Mouse (Mus musculus) midbrain, embryonic 15.5 days (tissue): ENCODE measurements around the gene Krtdap. TPM values are rescaled to one million over a fixed set of nuclear protein-coding genes. Genes with fewer than 3 reads are reported as not detected.
"Not testable (repeated sequence)": the region's sequence is repeated elsewhere in the genome, so short reads cannot be mapped to it uniquely, and the experiment has no call there.

Experiments used
- ATAC-seq: fragments of 200-750 bp; cut with Nextera tagmentation; replicated peaks from 2 replicates; pipeline ENCODE4 v1.8.0; 2017; ENCODE audit warnings: moderate TSS enrichment
- H3K27ac ChIP-seq: fragments of 300-500 bp; sonication (generic); 2 replicates; pipeline ENCODE4 v1.5.1; 2015; ENCODE audit warnings: mild to moderate bottlenecking, inconsistent platforms
- H3K27me3 ChIP-seq: fragments of 300-500 bp; sonication (generic); replicated peaks from 2 replicates; pipeline ENCODE4 v1.6.1; 2015; ENCODE audit warnings: inconsistent platforms
- H3K36me3 ChIP-seq: fragments of 300-500 bp; sonication (generic); replicated peaks from 2 replicates; pipeline ENCODE4 v1.6.1; 2015; ENCODE audit warnings: inconsistent platforms
- H3K4me1 ChIP-seq: fragments of 300-500 bp; sonication (generic); 2 replicates; pipeline ENCODE4 v1.6.1; 2015; ENCODE audit warnings: inconsistent platforms
- H3K4me2 ChIP-seq: fragments of 300-500 bp; sonication (generic); 2 replicates; pipeline ENCODE4 v1.6.1; 2015; ENCODE audit warnings: inconsistent platforms, mild to moderate bottlenecking, moderate library complexity
- H3K4me3 ChIP-seq: fragments of 300-500 bp; sonication (generic); 2 replicates; pipeline ENCODE4 v1.5.1; 2015; ENCODE audit warnings: mild to moderate bottlenecking, inconsistent platforms
- H3K9ac ChIP-seq: fragments of 300-500 bp; sonication (generic); 2 replicates; pipeline ENCODE4 v1.6.1; 2015; ENCODE audit warnings: mild to moderate bottlenecking, inconsistent platforms
- H3K9me3 ChIP-seq: fragments of 300-500 bp; sonication (generic); 2 replicates; pipeline ENCODE4 v1.6.1; 2016; ENCODE audit warnings: inconsistent platforms
- WGBS: fragments of 180-500 bp; shearing (Covaris S2); methylation state at CpG from one replicate; pipeline ENCODE4 v1.1.7; 2015; ENCODE audit warnings: mixed read lengths; 5-methylcytosine and 5-hydroxymethylcytosine counted together
- polyA plus RNA-seq: library from polyadenylated mRNA; unstranded; fragments of >200 nt; fragmentation: Nextera tagmentation; extraction: Ambion mirVana; gene quantifications from 2 replicates; pipeline ENCODE4 v1.2.1, GENCODE M21; 2015

Gene Krtdap
- polyA plus RNA-seq, 1 experiment from 2014 or later: 4.4 TPM

DNA sequence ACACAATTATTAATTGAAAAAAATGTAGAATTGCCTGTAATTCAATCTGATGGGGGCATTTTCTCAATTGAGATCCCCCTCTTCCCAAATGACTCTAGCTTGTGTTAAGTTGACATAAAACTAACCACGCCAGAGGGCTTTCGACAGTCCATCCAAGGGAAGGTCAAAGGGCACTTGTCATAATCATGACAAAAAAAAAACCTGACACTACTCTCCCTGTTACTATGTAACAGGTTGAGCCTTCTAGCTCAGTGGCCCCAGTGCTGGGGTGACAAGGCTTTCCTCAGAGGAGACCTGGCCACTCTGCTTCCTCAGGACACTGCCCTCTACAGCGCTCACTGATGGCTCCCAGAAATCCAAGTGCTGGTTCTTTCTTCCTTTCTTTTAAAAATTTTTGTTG, 36.6 kb downstream of the Krtdap start:
- no peaks in the 10 kb centered on the region for H3K9me3 ChIP-seq
- no peaks in the 10 kb centered on the region for H3K27me3 ChIP-seq
- WGBS: 94% methylated on average over 3 of the region's 3 CpGs
- H3K36me3 ChIP-seq: no peaks in the 10 kb centered on the region
- no peak for ATAC-seq
- H3K4me2 ChIP-seq: no peak overlapping the region
- H3K4me1 ChIP-seq: no peaks in the 10 kb centered on the region
- no peak overlapping the region for H3K27ac ChIP-seq
- no peak overlapping the region for H3K4me3 ChIP-seq
- H3K9ac ChIP-seq: no peak overlapping the region

DNA sequence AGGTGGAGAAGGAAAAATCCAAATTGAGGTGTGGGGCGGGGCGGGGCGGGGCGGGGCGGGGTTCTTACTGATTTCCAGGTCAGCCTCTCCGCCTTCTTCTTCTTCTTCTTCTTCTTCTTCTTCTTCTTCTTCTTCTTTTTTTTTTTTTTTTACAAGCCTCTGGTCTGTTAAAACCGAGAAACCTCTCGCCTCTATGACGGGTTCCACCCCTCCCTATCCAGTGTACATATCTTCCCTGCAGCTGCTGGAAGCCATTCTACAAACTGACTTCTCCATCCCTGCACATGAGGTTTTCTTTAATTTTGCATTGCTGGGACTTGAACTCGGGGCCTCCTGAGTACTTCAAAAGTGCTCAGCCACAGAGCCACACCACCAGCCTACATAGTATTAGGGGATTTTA, 39.0 kb downstream of the Krtdap start:
- Histone ChIP-seq H3K4me1 (no peaks in the 10 kb centered on the region), H3K9me3 (no peaks in the 10 kb centered on the region), H3K4me2 (no peak overlapping the region), H3K27me3 (no peaks in the 10 kb centered on the region), H3K4me3 (no peak overlapping the region), H3K27ac (no peak overlapping the region), H3K9ac (no peak overlapping the region), H3K36me3 (no peaks in the 10 kb centered on the region)
- ATAC-seq: no peak
- 92% methylated on average over 10 of the region's 10 CpGs for WGBS

DNA sequence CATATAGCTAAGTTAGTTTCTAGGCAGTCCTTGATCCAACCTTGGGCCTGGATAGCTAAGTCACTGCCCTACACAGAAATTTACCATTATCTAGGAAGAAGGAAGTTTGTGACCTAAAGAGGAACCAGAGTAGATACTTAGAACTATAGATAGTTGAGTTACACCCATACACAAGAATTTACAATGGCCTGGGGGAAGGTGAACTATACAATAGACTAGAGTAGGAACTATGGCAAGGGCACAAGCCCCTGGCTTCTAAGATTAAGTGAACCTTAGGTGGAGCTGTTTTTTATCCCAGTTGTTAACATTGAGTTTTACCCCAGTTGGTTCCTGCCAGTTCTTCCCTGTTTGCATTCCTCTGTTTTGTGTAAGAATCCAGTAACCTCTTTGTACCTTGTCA, 41.2 kb downstream of the Krtdap start:
- not testable (repeated sequence) for H3K4me2 ChIP-seq, H3K4me3 ChIP-seq, ATAC-seq, H3K4me1 ChIP-seq, H3K36me3 ChIP-seq, H3K9ac ChIP-seq, H3K9me3 ChIP-seq, H3K27me3 ChIP-seq, H3K27ac ChIP-seq

DNA sequence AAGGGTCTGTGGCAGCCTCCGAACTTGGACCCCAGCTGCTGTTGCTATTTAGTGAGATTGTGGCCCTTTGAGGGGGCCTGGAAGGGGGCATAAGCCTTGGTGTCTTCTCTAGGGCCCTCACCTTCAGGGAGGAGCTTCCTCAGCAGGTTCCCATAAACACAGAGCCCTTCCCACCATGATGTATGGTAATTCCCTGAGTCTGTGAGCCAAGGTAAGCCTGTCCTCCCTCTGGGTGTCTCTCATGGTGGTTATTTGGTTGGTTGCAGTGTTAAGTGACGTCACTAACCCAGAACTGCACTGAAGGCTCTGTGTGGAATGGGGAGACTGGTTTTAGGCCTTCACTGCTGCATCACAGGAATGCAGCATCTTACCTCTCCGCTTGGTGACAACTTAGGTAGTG, 41.7 kb downstream of the Krtdap start:
- Histone ChIP-seq H3K9me3 (no peaks in the 10 kb centered on the region), H3K4me3 (no peak overlapping the region), H3K36me3 (no peaks in the 10 kb centered on the region), H3K27ac (no peak overlapping the region), H3K27me3 (no peaks in the 10 kb centered on the region), H3K9ac (no peak overlapping the region), H3K4me2 (no peak overlapping the region), H3K4me1 (no peaks in the 10 kb centered on the region)
- WGBS: 82% methylated on average over 3 of the region's 3 CpGs
- no peak for ATAC-seq

DNA sequence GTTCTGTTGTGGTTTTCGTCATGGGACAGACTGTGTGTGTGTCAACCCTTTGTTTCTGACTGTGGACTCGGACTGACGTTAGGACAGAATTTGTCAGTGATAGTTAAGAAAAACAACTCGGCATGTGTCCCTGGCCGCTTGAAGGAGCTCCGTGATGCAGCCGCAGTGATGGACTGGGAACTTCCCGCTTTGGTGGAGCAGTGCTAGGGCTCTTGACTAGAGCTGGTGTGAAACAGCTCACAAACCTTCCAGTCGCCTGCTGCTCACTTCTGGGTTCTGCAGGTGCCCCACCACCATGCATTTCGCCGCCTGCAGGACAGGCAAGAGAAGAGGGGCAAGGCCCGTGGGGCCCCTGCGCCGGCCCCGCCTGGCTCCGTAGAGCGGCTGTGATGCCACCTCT, 44.6 kb downstream of the Krtdap start:
- ATAC-seq: no peak
- no peaks in the 10 kb centered on the region for H3K9me3 ChIP-seq
- WGBS: 64% methylated on average over 17 of the region's 17 CpGs
- no peaks in the 10 kb centered on the region for H3K4me1 ChIP-seq
- no peaks in the 10 kb centered on the region for H3K27me3 ChIP-seq
- H3K4me2 ChIP-seq: no peak overlapping the region
- H3K9ac ChIP-seq: no peak overlapping the region
- no peak overlapping the region for H3K27ac ChIP-seq
- no peaks in the 10 kb centered on the region for H3K36me3 ChIP-seq
- H3K4me3 ChIP-seq: no peak overlapping the region

DNA sequence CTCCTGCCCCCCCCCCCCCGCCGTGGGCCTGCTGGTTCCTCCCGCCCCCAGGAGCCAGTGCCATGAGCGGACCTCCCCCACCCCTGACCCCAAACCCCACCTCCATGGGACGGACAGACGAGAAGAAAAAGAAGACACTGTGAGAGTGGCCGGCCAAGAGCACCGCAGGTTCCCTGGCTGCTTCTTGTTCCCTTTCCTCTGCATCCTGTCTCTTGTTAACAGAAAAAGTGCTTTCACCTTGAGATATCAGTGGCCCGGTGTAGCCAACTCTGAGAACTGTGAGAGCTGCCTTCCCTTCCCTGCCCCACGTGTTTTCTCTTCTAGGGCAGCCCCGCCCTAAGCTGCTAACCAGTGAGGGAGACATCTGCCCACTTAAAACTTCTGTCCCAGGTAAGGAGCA, 45.0 kb downstream of the Krtdap start:
- H3K9ac ChIP-seq, H3K4me1 ChIP-seq, H3K27ac ChIP-seq, ATAC-seq, H3K27me3 ChIP-seq, H3K4me3 ChIP-seq, H3K36me3 ChIP-seq, H3K4me2 ChIP-seq, H3K9me3 ChIP-seq: not testable (repeated sequence)
- WGBS: 41% methylated on average over 11 of the region's 11 CpGs

DNA sequence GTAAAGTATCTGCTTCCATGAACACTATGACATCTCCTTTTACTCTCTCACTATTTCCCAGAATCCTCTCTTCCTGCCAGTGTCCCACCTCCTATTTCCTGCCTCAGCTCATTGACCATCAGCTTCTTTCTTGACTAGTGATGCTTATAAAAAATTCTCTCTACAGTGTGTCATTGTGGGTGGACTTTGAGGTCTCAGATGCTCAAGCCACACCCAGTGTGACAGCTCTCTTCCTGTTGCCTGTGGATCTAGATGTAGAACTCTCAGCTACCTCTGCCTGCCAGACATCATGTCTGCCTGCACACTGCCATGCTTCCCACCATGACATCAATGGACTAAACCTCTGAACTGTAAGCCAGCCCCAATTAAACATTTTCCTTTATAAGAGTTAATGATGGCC, 49.6 kb downstream of the Krtdap start:
- no peaks in the 10 kb centered on the region for H3K9me3 ChIP-seq
- H3K36me3 ChIP-seq: no peaks in the 10 kb centered on the region
- H3K4me2 ChIP-seq: no peak overlapping the region
- H3K27ac ChIP-seq: no peak overlapping the region
- H3K4me3 ChIP-seq: no peak overlapping the region
- H3K4me1 ChIP-seq: no peaks in the 10 kb centered on the region
- no peaks in the 10 kb centered on the region for H3K27me3 ChIP-seq
- no peak for ATAC-seq
- no peak overlapping the region for H3K9ac ChIP-seq

DNA sequence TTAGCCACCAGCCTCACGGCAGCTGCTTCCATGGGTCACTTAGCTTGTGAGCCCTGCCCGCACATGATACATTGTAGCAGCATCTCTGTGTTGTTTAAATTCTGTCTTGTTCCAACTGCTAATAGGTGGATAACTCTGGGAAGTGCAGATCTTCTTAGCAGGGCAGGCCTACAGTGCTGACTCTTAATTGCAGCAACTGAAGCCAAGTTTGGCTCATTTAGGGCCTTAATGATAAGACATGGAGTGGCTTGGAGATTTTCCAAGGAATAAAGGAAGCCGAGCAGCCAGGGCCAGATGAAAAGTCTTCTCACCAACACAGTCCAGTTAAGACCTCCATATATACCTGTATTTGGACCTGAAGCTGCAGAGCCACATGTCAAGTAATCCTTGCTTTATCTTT, 52.6 kb downstream of the Krtdap start:
- Histone ChIP-seq H3K9ac (no peak overlapping the region), H3K4me2 (no peak overlapping the region), H3K9me3 (no peaks in the 10 kb centered on the region), H3K36me3 (no peaks in the 10 kb centered on the region), H3K4me3 (no peak overlapping the region), H3K27me3 (no peaks in the 10 kb centered on the region), H3K27ac (no peak overlapping the region), H3K4me1 (peaks cover 10% of the 10 kb centered on the region)
- no peak for ATAC-seq
- WGBS: 75% methylated on average over 3 of the region's 3 CpGs

Other genes with a start within 250 kb of the Krtdap start
- gene Hspb6, start 235.7 kb upstream of the Krtdap start, polyA plus RNA-seq: 7.8 and 9.9 TPM in 2 replicates
- gene Proser3, start 235.6 kb upstream of the Krtdap start, polyA plus RNA-seq: 7.7 and 9.4 TPM in 2 replicates
- gene Lin37, start 228.1 kb upstream of the Krtdap start, polyA plus RNA-seq: 53.6 and 63.8 TPM in 2 replicates
- gene U2af1l4, start 224.6 kb upstream of the Krtdap start, polyA plus RNA-seq: 87.2 and 90.7 TPM in 2 replicates
- 18.5 and 20.7 TPM in 2 replicates for gene Gm49396, start 224.6 kb upstream of the Krtdap start, polyA plus RNA-seq
- 121 and 123 TPM in 2 replicates for gene Psenen, start 224.3 kb upstream of the Krtdap start, polyA plus RNA-seq
- gene Igflr1, start 222.5 kb upstream of the Krtdap start, polyA plus RNA-seq: 8.0 and 8.1 TPM in 2 replicates
- 12.1 and 12.3 TPM in 2 replicates for gene Kmt2b, start 199.2 kb upstream of the Krtdap start, polyA plus RNA-seq
- gene Zbtb32, start 189.0 kb upstream of the Krtdap start, polyA plus RNA-seq: 0.36 and 0.41 TPM in 2 replicates
- gene Upk1a, start 175.0 kb upstream of the Krtdap start, polyA plus RNA-seq: 0.51 and 0.58 TPM in 2 replicates
- 1,061 and 1,083 TPM in 2 replicates for gene Cox6b1, start 161.7 kb upstream of the Krtdap start, polyA plus RNA-seq
- not detected in 2 replicates for gene Etv2, start 152.0 kb upstream of the Krtdap start, polyA plus RNA-seq
- 145 and 149 TPM in 2 replicates for gene Rbm42, start 137.6 kb upstream of the Krtdap start, polyA plus RNA-seq
- gene Haus5, start 122.9 kb upstream of the Krtdap start, polyA plus RNA-seq: 28.1 and 29.7 TPM in 2 replicates
- gene Pmis2, start 116.3 kb upstream of the Krtdap start, polyA plus RNA-seq: not detected in 2 replicates
- gene 2200002J24Rik, start 89.0 kb upstream of the Krtdap start, polyA plus RNA-seq: not detected in 2 replicates
- 1.7 and 1.8 TPM in 2 replicates for gene Atp4a, start 75.7 kb upstream of the Krtdap start, polyA plus RNA-seq
- gene Tmem147, start 58.4 kb upstream of the Krtdap start, polyA plus RNA-seq: 242 and 252 TPM in 2 replicates
- gene Gapdhs, start 44.2 kb upstream of the Krtdap start, polyA plus RNA-seq: 0.72 and 1.6 TPM in 2 replicates
- 2.4 and 3.0 TPM in 2 replicates for gene Sbsn, start 36.4 kb upstream of the Krtdap start, polyA plus RNA-seq
- 1.2 and 3.4 TPM in 2 replicates for gene Dmkn, start 24.1 kb upstream of the Krtdap start, polyA plus RNA-seq
- not detected in 2 replicates for gene Ffar2, start 35.9 kb downstream of the Krtdap start, polyA plus RNA-seq
- not detected in 2 replicates for gene Ffar3, start 68.3 kb downstream of the Krtdap start, polyA plus RNA-seq
- not detected in 2 replicates for gene Ffar1, start 73.7 kb downstream of the Krtdap start, polyA plus RNA-seq
- gene Cd22, start 92.4 kb downstream of the Krtdap start, polyA plus RNA-seq: not detected in 2 replicates
- 2.9 and 3.4 TPM in 2 replicates for gene Mag, start 127.0 kb downstream of the Krtdap start, polyA plus RNA-seq
- 0.49 TPM in 1 of 2 replicates, not detected in the other for gene Hamp2, start 136.8 kb downstream of the Krtdap start, polyA plus RNA-seq
- gene Hamp, start 156.1 kb downstream of the Krtdap start, polyA plus RNA-seq: not detected in 2 replicates
- gene Usf2, start 168.9 kb downstream of the Krtdap start, polyA plus RNA-seq: 32.3 and 32.6 TPM in 2 replicates
- 21.7 and 24.3 TPM in 2 replicates for gene Lsr, start 185.6 kb downstream of the Krtdap start, polyA plus RNA-seq
- 0.23 and 0.68 TPM in 2 replicates for gene Fam187b, start 185.9 kb downstream of the Krtdap start, polyA plus RNA-seq